Mouse (Mus musculus): ENCODE data around the gene Gm16253. TPM values are rescaled to one million over a fixed set of nuclear protein-coding genes. Genes with fewer than 3 reads are reported as not detected.

Gm16253 gene
- polyA plus RNA-seq, 1 experiment, result 0.20 TPM

GRCm38 (mm10) chr3:96568605-96569004 is 8.2 kb upstream of the Gm16253 start:
- H3ac ChIP-seq (ENCODE audit: control insufficient read depth, insufficient read length, low read depth), result no peak overlapping the region
- H3K27me3 ChIP-seq (ENCODE audit: control insufficient read depth, insufficient read depth, insufficient read length), result no peaks in the 10 kb centered on the region
- no peaks in the 10 kb centered on the region for H3K79me3 ChIP-seq (ENCODE audit: low read depth)
- no peak overlapping the region for H3K4me3 ChIP-seq (ENCODE audit: insufficient read depth, poor library complexity, severe bottlenecking)
- no peaks in the 10 kb centered on the region for H3K36me3 ChIP-seq (ENCODE audit: control insufficient read depth, insufficient read depth)
- no peak for TF ChIP-seq MYOG (IDR thresholded peaks at IDR 0.05; ENCODE audit: control insufficient read depth, extremely low read depth, insufficient read length)
- no peak for TF ChIP-seq USF1 (IDR thresholded peaks at IDR 0.05; ENCODE audit: low read depth)
- TF ChIP-seq FOSL1 (IDR thresholded peaks at IDR 0.05; ENCODE audit: insufficient read depth, low read length, poor library complexity, severe bottlenecking), result no peak
- TF ChIP-seq MYOD1 (IDR thresholded peaks at IDR 0.05; ENCODE audit: control insufficient read depth, insufficient read length, low read depth), result no peak
- no peak for TF ChIP-seq CEBPB (IDR thresholded peaks at IDR 0.05; ENCODE audit: low read depth)
- TF ChIP-seq MAX (IDR thresholded peaks at IDR 0.05), result no peak
- no peak for TF ChIP-seq CTCF (IDR thresholded peaks at IDR 0.05; ENCODE audit: control insufficient read depth, insufficient read depth, insufficient read length)
- no peaks in the 10 kb centered on the region for H3K79me2 ChIP-seq (ENCODE audit: control insufficient read depth, insufficient read depth)

GRCm38 (mm10) chr3:96569506-96569905 is 7.3 kb upstream of the Gm16253 start:
- Histone ChIP-seq H3K4me3 (ENCODE audit: insufficient read depth, poor library complexity, severe bottlenecking) (no peak overlapping the region), H3K27me3 (ENCODE audit: control insufficient read depth, insufficient read depth, insufficient read length) (no peaks in the 10 kb centered on the region), H3K36me3 (ENCODE audit: control insufficient read depth, insufficient read depth) (no peaks in the 10 kb centered on the region), H3ac (ENCODE audit: control insufficient read depth, insufficient read length, low read depth) (no peak overlapping the region), H3K79me2 (ENCODE audit: control insufficient read depth, insufficient read depth) (no peaks in the 10 kb centered on the region), H3K79me3 (ENCODE audit: low read depth) (no peaks in the 10 kb centered on the region)
- TF ChIP-seq CTCF (IDR thresholded peaks at IDR 0.05; ENCODE audit: control insufficient read depth, insufficient read depth, insufficient read length) (no peak), FOSL1 (IDR thresholded peaks at IDR 0.05; ENCODE audit: insufficient read depth, low read length, poor library complexity, severe bottlenecking) (no peak), MYOG (IDR thresholded peaks at IDR 0.05; ENCODE audit: control insufficient read depth, extremely low read depth, insufficient read length) (no peak), USF1 (IDR thresholded peaks at IDR 0.05; ENCODE audit: low read depth) (no peak), MAX (IDR thresholded peaks at IDR 0.05) (no peak)

GRCm38 (mm10) chr3:96569966-96570605 is 6.7 kb upstream of the Gm16253 start:
- TF ChIP-seq MAX (IDR thresholded peaks at IDR 0.05) (no peak), FOSL1 (IDR thresholded peaks at IDR 0.05; ENCODE audit: insufficient read depth, low read length, poor library complexity, severe bottlenecking) (no peak), MYOG (IDR thresholded peaks at IDR 0.05; ENCODE audit: control insufficient read depth, extremely low read depth, insufficient read length) (no peak), USF1 (IDR thresholded peaks at IDR 0.05; ENCODE audit: low read depth) (no peak)
- no peak overlapping the region for H3K4me3 ChIP-seq (ENCODE audit: insufficient read depth, poor library complexity, severe bottlenecking)

GRCm38 (mm10) chr3:96570643-96571042 is 6.1 kb upstream of the Gm16253 start:
- no peak overlapping the region for H3ac ChIP-seq (ENCODE audit: control insufficient read depth, insufficient read length, low read depth)
- no peak overlapping the region for H3K4me3 ChIP-seq (ENCODE audit: insufficient read depth, poor library complexity, severe bottlenecking)
- TF ChIP-seq CEBPB (IDR thresholded peaks at IDR 0.05; ENCODE audit: low read depth), result no peak
- TF ChIP-seq MYOD1 (IDR thresholded peaks at IDR 0.05; ENCODE audit: control insufficient read depth, insufficient read length, low read depth), result no peak
- no peak for TF ChIP-seq CTCF (IDR thresholded peaks at IDR 0.05; ENCODE audit: control insufficient read depth, insufficient read depth, insufficient read length)
- TF ChIP-seq USF1 (IDR thresholded peaks at IDR 0.05; ENCODE audit: low read depth), result no peak
- TF ChIP-seq MAX (IDR thresholded peaks at IDR 0.05), result no peak
- no peaks in the 10 kb centered on the region for H3K79me2 ChIP-seq (ENCODE audit: control insufficient read depth, insufficient read depth)
- H3K27me3 ChIP-seq (ENCODE audit: control insufficient read depth, insufficient read depth, insufficient read length), result no peaks in the 10 kb centered on the region
- no peaks in the 10 kb centered on the region for H3K36me3 ChIP-seq (ENCODE audit: control insufficient read depth, insufficient read depth)
- no peaks in the 10 kb centered on the region for H3K79me3 ChIP-seq (ENCODE audit: low read depth)

More at GRCm38 (mm10) chr3:96569966-96570605, 6.7 kb upstream of the Gm16253 start:
- no peaks in the 10 kb centered on the region for H3K79me2 ChIP-seq (ENCODE audit: control insufficient read depth, insufficient read depth)
- H3K36me3 ChIP-seq (ENCODE audit: control insufficient read depth, insufficient read depth), result no peaks in the 10 kb centered on the region
- no peaks in the 10 kb centered on the region for H3K27me3 ChIP-seq (ENCODE audit: control insufficient read depth, insufficient read depth, insufficient read length)
- H3K79me3 ChIP-seq (ENCODE audit: low read depth), result no peaks in the 10 kb centered on the region
- H3ac ChIP-seq (ENCODE audit: control insufficient read depth, insufficient read length, low read depth), result no peak overlapping the region

GRCm38 (mm10) chr3:96571336-96571735 is 5.4 kb upstream of the Gm16253 start:
- Histone ChIP-seq H3K79me3 (ENCODE audit: low read depth) (no peaks in the 10 kb centered on the region), H3ac (ENCODE audit: control insufficient read depth, insufficient read length, low read depth) (no peak overlapping the region), H3K27me3 (ENCODE audit: control insufficient read depth, insufficient read depth, insufficient read length) (no peaks in the 10 kb centered on the region), H3K79me2 (ENCODE audit: control insufficient read depth, insufficient read depth) (no peaks in the 10 kb centered on the region), H3K36me3 (ENCODE audit: control insufficient read depth, insufficient read depth) (no peaks in the 10 kb centered on the region), H3K4me3 (ENCODE audit: insufficient read depth, poor library complexity, severe bottlenecking) (no peak overlapping the region)
- TF ChIP-seq MAX (IDR thresholded peaks at IDR 0.05) (no peak), MYOG (IDR thresholded peaks at IDR 0.05; ENCODE audit: control insufficient read depth, extremely low read depth, insufficient read length) (no peak)

GRCm38 (mm10) chr3:96571896-96572698 is 4.7 kb upstream of the Gm16253 start:
- no peaks in the 10 kb centered on the region for H3K79me3 ChIP-seq (ENCODE audit: low read depth)
- no peak overlapping the region for H3K4me3 ChIP-seq (ENCODE audit: insufficient read depth, poor library complexity, severe bottlenecking)
- TF ChIP-seq MYOD1 (IDR thresholded peaks at IDR 0.05; ENCODE audit: control insufficient read depth, insufficient read length, low read depth) (no peak), CEBPB (IDR thresholded peaks at IDR 0.05; ENCODE audit: low read depth) (no peak), CTCF (IDR thresholded peaks at IDR 0.05; ENCODE audit: control insufficient read depth, insufficient read depth, insufficient read length) (no peak), USF1 (IDR thresholded peaks at IDR 0.05; ENCODE audit: low read depth) (no peak), MAX (IDR thresholded peaks at IDR 0.05) (no peak), MYOG (IDR thresholded peaks at IDR 0.05; ENCODE audit: control insufficient read depth, extremely low read depth, insufficient read length) (no peak), FOSL1 (IDR thresholded peaks at IDR 0.05; ENCODE audit: insufficient read depth, low read length, poor library complexity, severe bottlenecking) (no peak)
- no peak overlapping the region for H3ac ChIP-seq (ENCODE audit: control insufficient read depth, insufficient read length, low read depth)
- no peaks in the 10 kb centered on the region for H3K36me3 ChIP-seq (ENCODE audit: control insufficient read depth, insufficient read depth)
- no peaks in the 10 kb centered on the region for H3K27me3 ChIP-seq (ENCODE audit: control insufficient read depth, insufficient read depth, insufficient read length)
- no peaks in the 10 kb centered on the region for H3K79me2 ChIP-seq (ENCODE audit: control insufficient read depth, insufficient read depth)
